Mouse (Mus musculus): ENCODE data around the gene 2300003K06Rik.
"Not testable (repeated sequence)": the region's sequence is repeated elsewhere in the genome, so short reads cannot be mapped to it uniquely, and the experiment has no call there.

The 2300003K06Rik gene

GRCm38 (mm10) chr11:99837966-99838365, at the start of gene 2300003K06Rik:
TSS of gene 2300003K06Rik (minus strand) at chr11:99838066.
- DNase-seq (ENCODE audit: low spot score in 2 of 2), result no peak

- not testable (repeated sequence) for DNase-seq (ENCODE audit: low spot score in 2 of 2)
Measured at GRCm38 (mm10) chr11:99878887-99879286, 41.0 kb upstream of the 2300003K06Rik start, which contains the start of gene Gm11567. TSS of gene Gm11567 (plus strand) at chr11:99879187.

DNA sequence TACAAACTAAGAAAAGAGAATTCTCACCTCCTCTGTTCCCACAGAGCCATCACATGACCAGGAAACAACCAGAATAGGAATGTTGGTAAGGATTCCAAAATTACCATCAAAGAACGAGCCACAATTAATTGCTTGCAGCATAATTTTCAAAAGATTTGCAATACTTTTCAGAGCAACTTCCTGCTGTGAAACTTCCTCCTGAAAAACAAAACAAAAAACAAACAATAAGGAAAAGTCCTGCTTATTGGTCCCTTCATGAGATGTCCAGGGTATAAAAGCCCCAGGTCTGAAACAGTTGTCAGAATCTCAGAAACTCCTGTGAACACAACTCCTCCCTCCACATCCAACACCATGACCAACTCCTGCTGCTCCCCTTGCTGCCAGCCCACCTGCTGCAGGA, 35.2 kb upstream of the 2300003K06Rik start, which contains the start of gene Krtap9-1:
Gene Krtap9-1, plus strand, starts transcription at position 301 of the 400 bp plus-strand sequence.
- not testable (repeated sequence) for DNase-seq (ENCODE audit: low spot score in 2 of 2)

DNA sequence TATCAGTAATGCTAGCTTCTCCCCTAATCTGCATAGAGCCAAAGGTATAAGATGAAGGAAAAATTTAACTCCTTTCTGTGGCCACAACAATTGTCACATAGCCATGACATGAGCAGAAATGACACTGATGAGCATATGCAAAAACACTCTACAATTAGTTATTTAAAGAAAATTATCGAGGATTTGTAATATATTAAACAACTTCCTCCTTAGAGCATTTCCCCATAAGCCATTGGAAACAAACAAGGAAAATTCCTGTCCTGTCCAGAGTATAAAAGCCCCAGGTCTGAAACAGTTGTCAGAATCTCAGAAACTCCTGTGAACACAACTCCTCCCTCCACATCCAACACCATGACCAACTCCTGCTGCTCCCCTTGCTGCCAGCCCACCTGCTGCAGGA, 26.3 kb upstream of the 2300003K06Rik start, which contains the start of gene Gm11559:
Gene Gm11559, plus strand, starts transcription at position 301 of the 400 bp plus-strand sequence.
- DNase-seq (ENCODE audit: low spot score in 2 of 2), result not testable (repeated sequence)

DNA sequence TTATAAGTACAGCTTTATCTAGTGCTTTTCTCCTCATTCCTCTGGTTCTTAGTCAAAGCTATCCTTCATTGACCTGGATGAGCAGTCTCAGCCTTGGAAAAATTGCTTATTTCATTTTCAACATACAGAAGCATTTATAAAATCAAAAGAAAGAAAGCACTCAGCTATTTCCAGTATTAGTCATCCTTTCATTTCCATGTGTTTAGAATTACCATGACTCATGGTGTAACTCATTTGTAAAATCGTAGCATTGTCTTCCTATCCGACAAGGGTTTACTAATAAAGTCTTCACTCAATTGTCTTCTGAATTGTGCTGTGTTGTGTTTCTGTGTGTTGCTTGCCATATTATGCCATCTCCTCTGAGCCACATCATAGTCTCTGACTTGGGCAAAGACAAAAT, 20.9 kb upstream of the 2300003K06Rik start:
- DNase-seq (ENCODE audit: low spot score in 2 of 2), result no peak

DNA sequence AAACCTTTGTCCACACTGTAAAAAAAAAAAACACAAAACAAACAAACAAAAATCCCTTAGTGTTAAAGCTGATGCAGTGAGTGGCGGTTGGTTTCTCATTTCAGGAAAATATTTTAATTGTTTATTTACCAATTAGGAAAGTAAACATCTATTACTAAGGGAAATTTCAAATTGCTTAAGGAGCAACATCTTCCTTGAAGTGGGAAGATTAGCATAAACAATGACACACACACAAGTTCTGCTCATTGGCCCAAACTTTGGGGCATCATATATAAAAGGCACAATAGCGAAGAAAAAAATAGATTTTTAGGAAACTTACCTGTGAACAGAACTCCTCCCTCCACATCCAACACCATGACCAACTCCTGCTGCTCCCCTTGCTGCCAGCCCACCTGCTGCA, 19.8 kb upstream of the 2300003K06Rik start, which contains the start of gene Gm11568:
Gene Gm11568, plus strand, starts transcription at position 301 of the 400 bp plus-strand sequence.
- DNase-seq (ENCODE audit: low spot score in 2 of 2), result no peak

DNA sequence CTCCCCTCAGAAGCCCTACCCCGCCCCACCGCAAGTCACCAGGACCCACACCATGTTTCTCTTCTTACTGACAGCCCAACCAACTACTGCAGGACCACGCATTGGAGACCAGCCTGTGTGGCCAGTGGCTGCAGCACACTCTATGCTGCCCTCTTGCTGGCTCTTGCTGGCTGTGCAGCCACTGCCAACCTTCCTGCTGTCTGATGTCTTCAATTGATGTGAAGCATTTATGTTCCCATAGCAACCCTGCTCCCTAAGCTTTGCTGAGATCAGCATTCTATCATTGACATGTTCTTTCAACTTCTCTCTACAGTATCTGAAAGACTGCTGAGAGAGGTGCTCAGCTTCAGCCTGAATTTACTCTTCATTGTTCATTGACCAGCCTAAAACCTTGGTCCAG, 16.3 kb upstream of the 2300003K06Rik start:
- no peak for DNase-seq (ENCODE audit: low spot score in 2 of 2)

GRCm38 (mm10) chr11:99851508-99851907, 13.6 kb upstream of the 2300003K06Rik start, which contains the start of gene Krtap4-16:
TSS of gene Krtap4-16 (minus strand) at chr11:99851608.
- DNase-seq (ENCODE audit: low spot score in 2 of 2), result no peak

DNA sequence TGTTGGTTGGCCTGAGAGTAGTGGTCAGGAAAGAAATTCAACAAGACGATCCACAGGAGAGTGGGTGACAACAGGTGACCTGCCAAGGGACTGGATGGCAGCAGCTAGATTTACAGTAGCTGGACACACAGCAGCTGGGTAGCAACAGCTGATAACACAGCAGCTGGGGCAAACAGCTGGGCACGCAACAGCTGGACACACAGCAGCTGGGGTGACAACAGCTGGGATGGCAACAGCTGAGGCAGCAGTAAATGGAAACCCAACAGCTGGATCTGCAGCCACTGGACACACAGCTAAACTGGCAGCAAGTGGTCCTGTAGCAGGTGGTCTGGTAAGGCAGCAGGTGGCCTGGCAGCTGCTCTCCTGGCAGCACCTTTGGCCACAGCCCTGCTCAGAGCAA, 8.9 kb upstream of the 2300003K06Rik start:
- no peak for DNase-seq (ENCODE audit: low spot score in 2 of 2)

GRCm38 (mm10) chr11:99842185-99842584, 4.3 kb upstream of the 2300003K06Rik start:
- DNase-seq (ENCODE audit: low spot score in 2 of 2), result no peak

- not testable (repeated sequence) for DNase-seq (ENCODE audit: low spot score in 2 of 2)
Measured at GRCm38 (mm10) chr11:99815566-99815965, 22.3 kb downstream of the 2300003K06Rik start, which contains the start of gene Gm11564. TSS of gene Gm11564 (minus strand) at chr11:99815666.

GRCm38 (mm10) chr11:99809792-99810191, 28.1 kb downstream of the 2300003K06Rik start, which contains the start of gene Krtap4-13:
TSS of gene Krtap4-13 (minus strand) at chr11:99809892.
- DNase-seq (ENCODE audit: low spot score in 2 of 2), result not testable (repeated sequence)

- not testable (repeated sequence) for DNase-seq (ENCODE audit: low spot score in 2 of 2)
Measured at GRCm38 (mm10) chr11:99804346-99804745, 33.5 kb downstream of the 2300003K06Rik start, which contains the start of gene Gm11554. TSS of gene Gm11554 (minus strand) at chr11:99804446.

- not testable (repeated sequence) for DNase-seq (ENCODE audit: low spot score in 2 of 2)
Measured at GRCm38 (mm10) chr11:99798832-99799231, 39.0 kb downstream of the 2300003K06Rik start, which contains the start of gene Gm11569. TSS of gene Gm11569 (minus strand) at chr11:99798932.

DNA sequence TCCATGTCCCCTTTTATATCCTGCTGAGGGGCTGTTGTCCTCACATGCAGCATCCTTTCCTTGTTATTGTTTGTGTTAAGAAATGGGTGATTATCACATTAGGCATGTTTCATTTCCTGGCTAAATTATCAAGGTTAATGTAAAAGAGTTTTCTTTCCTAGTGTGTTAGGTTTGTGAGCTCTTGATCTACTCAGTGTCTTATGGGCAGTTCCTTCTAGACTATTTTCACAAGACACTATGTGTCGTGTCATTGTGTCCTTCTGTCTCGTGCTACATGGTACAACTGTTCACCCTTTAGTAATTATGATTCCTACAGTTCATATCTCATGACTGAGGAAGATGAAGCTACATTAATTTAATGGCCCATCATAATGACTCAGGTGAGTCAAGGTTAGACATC, 44.5 kb downstream of the 2300003K06Rik start, which contains the start of gene Gm11596:
Gene Gm11596, minus strand, starts transcription at position 101 of the 400 bp plus-strand sequence.
- DNase-seq (ENCODE audit: low spot score in 2 of 2), result no peak

Data from spleen, postnatal 10 days (tissue).